Mouse (Mus musculus): Measurements from ENCODE around the gene Zbtb7a.
"Not testable (repeated sequence)": the region's sequence is repeated elsewhere in the genome, so short reads cannot be mapped to it uniquely, and the experiment has no call there.

Zbtb7a gene

GRCm38 (mm10) chr10:81168087-81168431 lies 33.0 kb downstream of the Zbtb7a start:
- in situ Hi-C loops (cut with MboI; ENCODE audit: low sequenced_read_pairs) = no loop called here

- in situ Hi-C loops (cut with MboI; ENCODE audit: low sequenced_read_pairs) = no loop called here
These were observed 33.7 kb downstream of the Zbtb7a start for GRCm38 (mm10) chr10:81168521-81169244.

DNA sequence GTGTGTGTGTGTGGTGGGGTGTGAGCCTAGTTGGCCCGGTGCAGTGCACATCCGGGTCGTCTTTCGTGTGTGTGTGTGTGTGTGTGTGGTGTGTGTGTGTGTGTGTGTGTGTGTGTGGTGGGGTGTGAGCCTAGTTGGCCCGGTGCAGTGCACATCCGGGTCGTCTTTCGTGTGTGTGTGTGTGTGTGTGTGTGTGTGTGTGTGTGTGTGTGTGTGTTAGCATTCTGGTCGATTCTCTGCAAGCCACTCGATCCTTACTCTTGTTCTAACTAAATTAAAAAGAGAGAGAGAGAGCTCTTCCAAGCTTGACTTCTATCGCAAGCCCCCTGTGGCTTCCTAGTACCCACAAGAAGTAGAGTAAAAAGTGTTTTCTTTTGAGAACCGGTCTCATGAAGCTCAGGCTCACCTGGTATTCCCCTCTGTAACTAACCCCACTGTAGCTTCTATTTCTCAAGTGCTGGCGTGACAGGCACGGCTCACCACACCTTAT lies 34.4 kb downstream of the Zbtb7a start:
- in situ Hi-C loops (cut with MboI; ENCODE audit: low sequenced_read_pairs) = not testable (repeated sequence)

GRCm38 (mm10) chr10:81173132-81173531 lies 38.1 kb downstream of the Zbtb7a start:
- in situ Hi-C loops (cut with MboI; ENCODE audit: low sequenced_read_pairs) = no loop called here

DNA sequence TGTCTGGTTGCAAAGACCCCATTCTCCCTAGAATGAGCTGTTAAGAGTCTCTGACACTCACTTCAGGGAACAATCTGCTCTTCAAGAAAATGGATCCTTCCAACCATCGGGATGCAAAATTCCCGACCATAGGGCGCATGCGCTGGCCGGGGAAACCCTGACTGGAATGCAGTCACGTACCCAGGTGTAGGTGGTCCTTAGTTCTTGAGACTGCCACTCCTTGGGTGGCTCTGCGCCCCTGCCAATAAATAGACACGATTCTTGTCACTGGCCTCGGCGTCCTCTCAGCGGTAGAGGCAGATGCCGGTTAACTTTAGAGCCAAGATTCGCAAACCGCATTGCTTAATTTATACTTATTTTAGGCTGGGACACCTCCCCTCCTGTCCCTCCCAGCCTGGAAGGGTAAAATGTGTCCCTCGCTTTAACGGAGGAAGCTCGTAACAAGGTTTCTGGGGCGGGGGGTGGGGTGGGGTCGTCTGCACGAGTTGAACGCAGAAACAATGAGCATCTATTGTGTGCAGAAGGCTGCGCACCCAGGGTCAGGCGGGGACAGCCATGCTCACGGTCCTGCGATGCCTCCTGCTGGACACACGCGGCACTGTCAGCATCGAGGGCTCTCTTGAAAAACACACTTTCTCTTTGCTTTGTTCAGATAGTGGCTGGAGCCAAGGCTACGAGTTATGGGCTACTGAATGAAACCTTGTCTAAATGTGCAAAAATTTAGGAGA lies 39.8 kb downstream of the Zbtb7a start:
- in situ Hi-C loops (cut with MboI; ENCODE audit: low sequenced_read_pairs) = no loop called here

DNA sequence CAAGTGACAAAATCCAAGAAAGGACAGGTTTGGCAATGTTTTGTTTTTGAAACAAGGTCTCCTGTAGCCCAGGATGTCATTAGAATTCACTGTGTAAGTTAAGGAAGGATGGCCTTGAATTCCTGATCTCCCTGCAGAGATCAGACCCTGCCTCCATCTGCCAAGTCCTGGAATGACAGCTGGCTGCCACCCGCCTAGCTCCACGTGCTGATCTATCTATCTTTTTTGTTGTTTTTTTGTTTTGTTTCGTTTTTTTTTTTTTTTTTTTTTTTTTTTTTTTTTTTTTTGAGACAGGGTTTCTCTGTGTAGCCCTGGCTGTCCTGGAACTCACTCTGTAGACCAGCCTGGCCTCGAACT lies 40.3 kb downstream of the Zbtb7a start:
- in situ Hi-C loops (cut with MboI; ENCODE audit: low sequenced_read_pairs) = not testable (repeated sequence)

DNA sequence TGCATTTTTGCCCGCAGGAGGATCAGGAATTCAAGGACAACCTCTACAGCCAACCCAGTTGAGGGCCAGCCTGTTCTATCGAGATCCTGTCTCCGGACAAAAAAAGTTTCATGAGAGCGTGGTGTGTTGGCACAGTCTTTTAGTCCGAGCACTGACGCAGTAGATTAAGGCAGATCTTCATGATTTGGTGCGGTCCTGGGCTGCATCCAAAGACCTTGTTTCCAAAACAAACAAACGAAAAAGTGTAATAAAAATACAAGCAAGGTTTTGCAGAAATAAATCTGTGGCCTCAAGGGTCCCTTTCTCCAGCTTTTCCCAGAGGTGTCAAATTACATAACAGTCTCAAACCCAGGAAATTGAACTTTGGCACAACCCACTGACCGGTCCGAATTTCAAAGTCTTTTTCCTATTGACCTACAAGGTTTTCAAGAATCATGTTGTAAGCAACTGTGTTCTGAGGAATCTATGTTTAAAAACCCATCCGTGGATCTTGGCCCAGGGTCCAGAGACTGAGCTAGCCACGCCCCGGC lies 41.0 kb downstream of the Zbtb7a start:
- in situ Hi-C loops (cut with MboI; ENCODE audit: low sequenced_read_pairs) = no loop called here

DNA sequence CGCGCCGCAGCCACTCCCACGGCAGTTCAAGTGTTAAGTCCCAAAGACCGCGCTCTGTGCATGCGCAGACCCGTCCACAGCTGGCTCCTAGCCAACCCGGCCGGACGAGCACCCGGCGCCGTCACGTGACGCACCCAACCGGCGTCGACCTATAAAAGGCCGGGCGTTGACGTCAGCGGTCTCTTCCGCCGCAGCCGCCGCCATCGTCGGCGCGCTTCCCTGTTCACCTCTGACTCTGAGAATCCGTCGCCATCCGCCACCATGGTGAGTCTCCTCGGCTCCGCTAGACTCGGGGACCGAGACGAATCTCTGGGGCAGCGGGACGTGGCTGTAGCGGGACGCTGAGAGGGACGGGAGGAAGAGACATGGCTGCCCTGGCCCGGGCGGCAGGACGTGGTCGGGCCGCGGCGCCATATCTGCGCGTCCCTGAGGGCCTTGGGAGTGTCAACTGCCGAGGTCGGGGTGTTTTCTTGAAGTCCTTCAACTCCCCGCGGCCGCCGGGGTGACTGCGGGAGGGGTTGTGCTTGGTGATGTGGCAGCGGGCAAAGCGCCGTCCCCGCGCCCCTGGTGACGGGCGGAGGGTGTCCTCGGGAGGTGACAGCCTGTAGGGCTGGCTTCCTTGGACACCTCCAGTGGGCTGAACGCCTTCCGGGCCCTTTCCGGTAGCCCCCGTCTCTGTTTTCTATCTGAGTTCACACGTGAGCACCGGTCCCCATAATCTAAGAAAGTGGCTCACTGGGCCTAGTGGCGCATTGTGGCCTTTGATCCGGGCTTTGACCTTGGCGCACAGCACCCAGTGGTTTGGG lies 41.6 kb downstream of the Zbtb7a start, which contains the start of gene Eef2:
TSS of gene Eef2 (plus strand) at position 166 of the 806 bp plus-strand sequence.
- in situ Hi-C loops (cut with MboI; ENCODE audit: low sequenced_read_pairs) = no loop called here

GRCm38 (mm10) chr10:81177491-81177925 lies 42.5 kb downstream of the Zbtb7a start:
- in situ Hi-C loops (cut with MboI; ENCODE audit: low sequenced_read_pairs) = no loop called here

DNA sequence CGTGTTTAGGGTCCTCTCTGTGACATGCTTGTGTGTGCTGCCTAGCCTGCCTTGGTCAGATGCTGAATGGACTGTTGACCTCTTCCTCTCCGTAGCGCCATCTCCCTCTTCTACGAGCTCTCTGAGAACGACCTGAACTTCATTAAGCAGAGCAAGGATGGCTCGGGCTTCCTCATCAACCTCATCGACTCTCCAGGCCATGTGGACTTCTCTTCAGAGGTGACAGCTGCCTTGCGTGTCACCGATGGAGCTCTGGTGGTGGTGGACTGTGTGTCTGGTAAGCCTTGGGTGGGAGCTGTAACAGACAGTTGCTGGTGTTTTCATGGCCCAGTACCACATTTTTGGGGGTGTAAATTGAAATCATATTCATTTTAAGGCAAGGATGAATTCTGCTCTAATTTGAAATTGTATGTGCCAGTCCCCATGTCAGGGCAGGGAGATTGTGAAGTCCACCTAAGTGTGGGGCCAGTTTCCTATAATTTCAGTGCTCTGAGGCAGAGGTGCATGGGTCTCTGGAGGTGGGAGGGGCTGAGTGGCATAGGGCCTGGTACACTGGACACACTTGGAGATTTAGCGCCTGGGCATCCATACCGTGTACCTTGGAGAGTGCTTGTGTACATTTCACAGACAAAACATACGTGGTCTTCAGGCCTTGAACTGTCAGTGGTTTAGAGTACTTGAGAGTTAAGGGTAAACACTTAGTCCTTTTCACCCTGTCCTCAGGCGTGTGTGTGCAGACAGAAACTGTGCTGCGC lies 43.1 kb downstream of the Zbtb7a start:
- in situ Hi-C loops (cut with MboI; ENCODE audit: low sequenced_read_pairs) = no loop called here

DNA sequence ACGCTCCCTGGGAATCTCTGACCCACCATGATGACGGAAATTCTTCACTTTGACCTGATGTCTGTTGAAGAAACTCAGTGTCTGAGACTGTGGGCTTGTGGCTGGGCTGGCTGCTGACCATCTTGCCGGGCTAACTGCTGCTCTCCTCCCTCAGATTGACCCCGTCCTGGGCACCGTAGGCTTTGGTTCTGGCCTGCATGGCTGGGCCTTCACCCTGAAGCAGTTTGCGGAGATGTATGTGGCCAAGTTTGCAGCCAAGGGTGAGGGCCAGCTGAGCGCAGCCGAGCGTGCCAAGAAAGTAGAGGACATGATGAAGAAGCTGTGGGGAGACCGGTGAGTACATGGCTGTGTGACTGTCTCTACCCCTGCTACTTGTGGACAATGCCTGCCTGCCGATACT lies 43.9 kb downstream of the Zbtb7a start:
- in situ Hi-C loops (cut with MboI; ENCODE audit: low sequenced_read_pairs) = no loop called here

DNA sequence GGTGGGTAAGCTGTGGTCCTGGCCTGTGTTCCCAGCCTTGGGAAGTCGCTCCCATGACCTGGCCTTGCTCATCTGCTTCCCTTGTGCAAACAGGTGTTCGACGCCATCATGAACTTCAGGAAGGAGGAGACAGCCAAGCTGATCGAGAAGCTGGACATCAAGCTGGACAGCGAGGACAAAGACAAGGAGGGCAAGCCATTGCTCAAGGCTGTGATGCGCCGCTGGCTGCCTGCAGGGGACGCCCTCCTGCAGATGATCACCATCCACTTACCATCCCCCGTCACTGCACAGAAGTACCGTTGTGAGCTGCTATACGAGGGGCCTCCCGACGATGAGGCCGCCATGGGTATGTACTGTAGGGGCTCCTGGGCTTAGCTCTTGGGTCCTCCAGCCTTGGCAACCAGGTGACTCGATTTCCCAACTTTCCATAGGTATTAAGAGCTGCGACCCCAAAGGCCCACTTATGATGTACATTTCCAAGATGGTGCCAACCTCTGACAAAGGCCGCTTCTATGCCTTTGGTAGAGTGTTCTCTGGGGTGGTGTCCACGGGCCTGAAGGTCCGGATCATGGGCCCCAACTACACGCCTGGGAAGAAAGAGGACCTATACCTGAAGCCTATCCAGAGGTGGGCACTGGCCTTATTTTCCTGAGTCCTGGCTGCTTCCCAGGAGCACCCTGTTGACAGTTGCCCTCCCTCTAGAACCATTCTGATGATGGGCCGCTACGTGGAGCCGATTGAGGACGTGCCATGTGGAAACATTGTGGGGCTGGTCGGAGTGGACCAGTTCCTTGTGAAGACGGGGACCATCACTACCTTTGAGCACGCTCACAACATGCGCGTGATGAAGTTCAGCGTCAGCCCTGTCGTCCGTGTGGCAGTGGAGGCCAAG lies 44.7 kb downstream of the Zbtb7a start:
- in situ Hi-C loops (cut with MboI; ENCODE audit: low sequenced_read_pairs) = no loop called here

DNA sequence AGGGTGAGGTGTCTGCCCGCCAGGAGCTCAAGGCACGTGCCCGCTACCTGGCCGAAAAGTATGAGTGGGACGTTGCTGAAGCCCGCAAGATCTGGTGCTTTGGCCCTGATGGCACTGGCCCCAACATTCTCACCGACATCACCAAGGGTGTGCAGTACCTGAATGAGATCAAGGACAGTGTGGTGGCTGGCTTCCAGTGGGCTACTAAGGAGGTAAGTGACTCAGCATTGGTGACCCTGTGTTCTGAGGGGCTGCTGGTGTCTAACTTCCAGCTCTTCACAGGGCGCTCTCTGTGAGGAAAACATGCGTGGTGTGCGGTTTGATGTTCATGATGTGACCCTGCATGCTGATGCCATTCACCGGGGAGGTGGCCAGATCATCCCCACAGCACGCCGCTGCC lies 45.9 kb downstream of the Zbtb7a start:
- in situ Hi-C loops (cut with MboI; ENCODE audit: low sequenced_read_pairs) = no loop called here

GRCm38 (mm10) chr10:81181860-81182259 lies 46.8 kb downstream of the Zbtb7a start:
- in situ Hi-C loops (cut with MboI; ENCODE audit: low sequenced_read_pairs) = not testable (repeated sequence)

DNA sequence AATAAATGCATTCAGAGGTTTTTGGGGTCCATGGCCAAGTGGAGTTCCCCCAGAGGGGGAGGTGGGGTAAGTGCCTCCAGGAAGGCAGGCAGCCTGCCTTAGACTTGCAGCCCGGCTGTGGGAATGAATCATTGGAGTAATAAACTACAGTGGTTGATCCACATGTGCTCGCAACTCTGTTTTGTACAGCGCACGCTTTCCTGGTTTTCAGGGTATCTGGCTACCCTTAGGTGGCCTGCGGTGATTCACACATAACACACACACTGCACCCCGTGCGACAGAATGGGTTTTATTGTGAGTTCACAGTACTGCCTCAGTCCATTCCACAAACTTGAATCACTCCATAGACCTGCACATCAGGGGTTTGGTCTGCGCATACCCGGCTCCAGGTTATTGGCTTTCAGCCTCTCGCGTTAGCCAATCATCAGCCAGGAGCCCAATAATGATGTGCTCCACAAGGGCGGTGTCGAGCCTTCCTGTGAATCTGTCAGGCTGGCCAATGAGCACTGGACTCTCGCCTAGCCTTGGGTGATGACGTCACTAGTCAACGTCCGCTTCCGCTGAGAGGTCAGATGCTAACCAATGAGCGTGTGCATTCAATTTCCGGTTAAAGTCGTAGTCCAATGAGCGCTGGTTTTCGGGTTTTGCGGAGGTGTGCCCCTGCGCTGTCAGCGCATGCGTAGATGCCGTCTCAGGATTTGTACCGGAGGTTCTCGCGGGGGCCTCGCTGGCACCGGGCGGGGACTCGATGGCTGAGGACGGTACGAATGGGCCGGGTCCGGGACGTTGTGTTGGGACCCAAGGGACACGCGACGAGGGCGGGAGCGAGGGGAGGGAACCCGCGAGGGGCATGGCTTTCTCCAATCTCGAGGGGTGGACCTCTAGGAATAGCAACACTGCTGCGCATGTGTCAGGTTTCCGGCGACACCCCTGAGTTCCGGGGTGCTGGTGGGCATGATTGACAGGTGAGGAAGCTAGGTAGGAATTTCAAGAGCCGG lies 47.6 kb downstream of the Zbtb7a start, which contains the start of gene Dapk3:
TSS of gene Dapk3 (plus strand) at position 670 of the 998 bp plus-strand sequence.
- in situ Hi-C loops (cut with MboI; ENCODE audit: low sequenced_read_pairs) = no loop called here

GRCm38 (mm10) chr10:81183805-81184204 lies 48.8 kb downstream of the Zbtb7a start, which contains the start of gene 4930442H23Rik:
4930442H23Rik (minus strand) TSS chr10:81183849.
- in situ Hi-C loops (cut with MboI; ENCODE audit: low sequenced_read_pairs) = no loop called here

- in situ Hi-C loops (cut with MboI; ENCODE audit: low sequenced_read_pairs) = no loop called here
These were observed 49.7 kb downstream of the Zbtb7a start for GRCm38 (mm10) chr10:81184765-81185164.

GRCm38 (mm10) chr10:81187161-81187560 lies 52.1 kb downstream of the Zbtb7a start:
- in situ Hi-C loops (cut with MboI; ENCODE audit: low sequenced_read_pairs) = no loop called here
